Mouse (Mus musculus) adipocyte (in vitro differentiated cells): ENCODE results near the gene Gm49361.
"Not testable (repeated sequence)": the region's sequence is repeated elsewhere in the genome, so short reads cannot be mapped to it uniquely, and the experiment has no call there.

Experiments
- DNase-seq: peaks from one replicate; pipeline ENCODE4 v3.0.0-alpha.2; 2016; ENCODE audit warnings: low spot score

Gm49361 gene

DNA sequence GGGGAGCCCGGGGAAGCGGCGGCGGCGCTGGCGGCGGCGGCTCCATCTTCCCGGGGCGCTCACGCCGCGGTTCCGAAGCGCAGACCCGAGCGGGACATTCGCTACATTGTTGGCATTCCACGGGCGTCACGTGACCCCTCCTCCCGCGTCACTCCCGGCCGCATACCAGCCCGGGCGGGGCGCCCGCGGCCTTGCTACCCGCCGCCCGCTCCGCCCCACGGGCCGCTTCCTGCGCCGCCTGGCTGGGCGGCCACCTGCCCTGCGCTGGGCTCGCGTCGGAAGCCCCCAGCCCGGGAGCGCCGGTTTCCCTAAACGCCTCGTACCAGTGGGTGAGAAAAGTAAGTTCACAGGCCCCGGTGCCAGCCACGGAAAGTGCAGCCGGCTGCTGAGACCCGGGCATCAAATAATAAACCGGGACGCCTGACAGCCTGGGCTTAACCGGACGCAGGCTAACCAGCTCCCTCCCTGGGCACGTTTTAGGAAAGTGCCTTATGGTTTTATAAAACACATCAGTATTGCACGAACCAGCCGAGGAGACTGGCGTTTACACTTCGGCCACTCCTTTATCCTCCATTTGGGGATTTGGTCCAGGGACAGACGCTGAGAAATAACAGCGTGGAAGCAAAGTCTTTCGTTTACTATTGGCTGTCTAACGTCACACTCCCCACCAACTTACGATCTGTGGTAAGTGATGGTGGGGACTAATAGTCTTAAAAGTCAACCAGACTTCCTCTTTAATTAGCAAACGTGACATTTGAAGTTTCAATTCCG, at the start of gene Gm49361:
Gene Gm49361 (minus strand): TSS at position 103 of the 771 bp plus-strand sequence.
- DNase-seq = peak; percentile 85

DNA sequence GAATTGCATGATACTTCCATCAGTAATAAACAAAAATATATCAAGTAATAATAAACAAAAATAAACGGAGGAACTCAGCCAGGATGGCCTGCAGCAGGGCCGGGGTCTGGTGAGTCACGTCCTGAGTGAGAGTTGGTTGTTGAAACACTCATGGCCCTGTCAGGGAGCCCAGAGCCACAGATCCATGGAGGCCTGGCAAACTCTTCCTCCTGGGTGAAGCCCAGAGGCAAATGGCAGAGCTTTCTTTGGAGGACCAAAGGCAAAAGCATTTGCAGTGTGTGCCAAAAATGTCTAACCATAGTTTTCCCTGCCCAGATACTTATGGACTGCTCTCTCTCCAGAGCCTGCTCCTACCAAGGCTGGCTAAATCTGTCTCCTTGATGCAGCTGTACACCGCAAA, 45.3 kb upstream of the Gm49361 start:
- peak; percentile 35 for DNase-seq

DNA sequence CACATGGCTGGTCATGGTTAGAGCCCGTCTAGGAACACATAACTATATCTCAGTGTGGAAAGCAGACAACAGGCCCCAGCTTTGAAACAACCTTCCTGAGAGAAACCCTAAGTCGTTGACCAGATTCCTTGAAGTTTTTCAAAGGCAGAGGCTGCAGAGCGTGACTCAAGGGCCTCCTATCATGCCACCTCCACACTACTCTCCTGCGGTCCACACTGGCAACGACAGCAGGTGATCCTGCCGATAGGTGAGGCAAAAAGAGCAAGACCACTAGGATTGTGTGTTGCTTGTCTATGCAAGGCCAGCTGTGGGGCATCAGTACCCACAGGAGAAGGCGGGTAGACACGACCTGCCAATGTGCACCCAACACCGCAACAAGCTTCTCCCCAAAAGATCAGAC, 43.9 kb upstream of the Gm49361 start:
- no peak for DNase-seq

DNA sequence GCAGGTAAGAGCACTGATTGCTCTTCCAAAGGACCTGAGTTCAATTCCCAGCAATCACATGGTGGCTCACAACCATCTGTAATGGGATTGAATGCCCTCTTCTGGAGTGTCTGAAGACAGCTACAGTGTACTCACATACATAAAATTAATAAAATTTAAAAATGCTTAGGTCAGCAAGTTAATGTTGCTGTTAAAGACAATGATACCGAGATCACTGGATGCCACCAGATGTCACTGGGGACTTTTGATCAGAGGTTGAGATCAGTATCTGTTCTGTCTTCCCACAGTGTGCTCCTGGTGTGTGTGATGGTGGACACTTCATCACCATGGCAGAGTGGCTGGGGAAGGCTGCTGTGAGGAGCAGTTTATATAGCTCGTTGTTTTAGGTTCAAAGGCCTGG, 43.4 kb upstream of the Gm49361 start:
- no peak for DNase-seq

DNA sequence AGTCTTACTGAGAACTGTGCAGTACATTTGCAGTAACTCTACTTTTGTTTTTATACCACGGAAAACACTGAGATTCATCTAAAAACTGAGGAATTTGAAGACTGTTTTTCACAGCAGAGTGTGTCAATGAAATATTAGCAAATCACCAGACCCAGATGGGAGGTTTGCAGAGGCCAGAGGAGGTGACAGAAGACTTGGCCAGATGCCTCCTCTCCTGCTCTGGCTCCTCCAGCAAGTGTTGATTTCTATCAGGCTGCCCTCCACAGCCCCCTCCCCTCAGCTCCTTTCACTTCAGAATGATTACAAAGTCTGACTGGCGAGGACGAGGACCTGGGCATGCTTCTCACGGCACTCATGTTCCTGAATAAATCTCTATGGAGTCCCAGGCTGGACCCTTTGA, 41.5 kb upstream of the Gm49361 start:
- DNase-seq = peak; percentile 69

DNA sequence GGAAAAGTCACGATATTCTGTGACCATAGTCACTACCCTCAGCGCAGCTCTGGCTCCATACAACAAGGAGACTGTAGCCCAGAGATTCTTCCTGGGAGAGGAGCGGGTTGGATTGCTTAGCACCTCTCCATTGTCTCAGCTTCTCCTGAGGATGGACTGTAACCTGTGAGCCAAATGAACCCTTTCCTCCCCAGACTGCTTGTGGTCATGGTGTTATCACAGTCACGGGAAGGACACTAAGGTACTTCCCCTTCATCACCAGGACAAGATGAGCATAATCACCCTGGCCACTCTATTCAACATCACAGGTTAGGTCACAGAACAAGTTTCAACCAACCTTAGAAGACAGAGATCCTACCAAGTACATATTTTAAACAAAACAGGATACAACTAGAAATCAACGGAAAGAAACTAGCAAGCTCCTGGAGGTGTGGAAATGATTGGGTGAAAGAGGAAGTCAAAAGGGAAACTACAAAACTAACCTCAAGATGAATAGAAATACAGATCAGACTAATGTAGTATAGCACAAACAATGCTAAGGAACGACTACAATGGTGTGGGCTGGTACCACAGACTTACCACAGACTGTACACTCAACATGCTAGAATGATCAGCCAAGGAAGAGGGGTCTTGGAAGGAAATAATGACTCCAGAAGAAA, 26.4 kb upstream of the Gm49361 start:
- no peak for DNase-seq

DNA sequence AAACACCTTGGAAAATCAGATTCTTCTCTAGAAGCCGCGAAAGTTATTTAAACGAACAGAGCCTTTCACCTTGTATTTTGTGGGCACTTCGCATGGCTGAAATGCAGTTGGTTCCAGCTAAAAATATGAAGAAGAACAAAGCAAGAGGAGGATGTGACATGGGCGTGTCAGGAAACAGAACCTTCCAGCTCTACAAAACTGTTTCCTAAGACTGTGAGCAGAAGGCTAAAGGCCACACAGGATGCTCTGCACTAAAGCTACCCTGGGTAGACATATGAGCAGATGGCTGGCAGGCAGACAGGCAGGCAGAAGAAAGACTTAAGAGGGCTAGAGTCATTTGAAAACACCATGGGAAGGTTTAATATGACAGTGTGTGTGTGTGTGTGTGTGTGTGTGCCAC, 23.2 kb upstream of the Gm49361 start:
- DNase-seq = no peak

DNA sequence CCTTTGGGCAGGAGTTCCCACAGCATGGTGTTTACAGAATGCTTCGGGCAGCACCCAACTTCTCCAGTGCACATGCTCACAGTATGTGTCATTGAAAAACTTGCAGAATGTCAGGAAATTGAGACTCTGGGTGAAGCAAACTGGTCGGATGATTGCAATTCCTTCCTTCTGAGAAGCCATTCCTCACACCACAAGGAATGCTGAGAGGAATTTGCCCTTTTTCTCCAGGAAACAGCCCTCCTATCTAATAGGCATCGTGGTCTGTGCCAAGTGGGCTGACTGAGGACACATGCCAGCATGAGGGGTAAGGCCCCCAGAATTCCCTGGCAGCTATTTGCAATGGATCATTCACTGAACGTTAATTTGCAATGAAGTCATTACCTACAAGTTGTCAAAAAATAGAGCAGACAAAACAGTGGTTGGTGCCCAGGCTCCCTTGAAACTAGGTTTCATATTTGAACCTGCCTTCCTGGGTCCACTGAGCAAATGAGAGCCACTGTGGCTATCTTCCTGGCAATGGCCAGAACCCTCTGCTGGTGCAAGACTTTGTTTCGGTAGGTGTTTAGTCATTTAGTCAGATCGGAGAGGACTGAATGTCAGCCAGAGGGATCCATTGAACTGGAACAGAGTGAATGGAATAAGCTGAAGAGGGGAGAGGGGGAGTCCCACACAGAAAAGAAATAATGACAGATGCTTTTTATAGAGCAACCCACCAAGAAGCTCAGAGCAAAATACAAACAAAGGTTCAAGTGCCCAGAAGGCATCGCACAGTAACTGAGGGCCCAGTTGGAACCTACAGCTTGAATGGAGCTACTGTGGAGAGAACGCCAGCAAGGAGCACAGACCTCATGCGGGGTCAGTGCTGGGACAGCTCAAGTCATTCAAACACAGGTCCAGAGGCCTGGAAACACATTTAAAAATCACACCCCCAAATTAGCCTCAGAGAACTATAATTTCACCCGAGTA, 14.8 kb upstream of the Gm49361 start:
- DNase-seq = no peak

DNA sequence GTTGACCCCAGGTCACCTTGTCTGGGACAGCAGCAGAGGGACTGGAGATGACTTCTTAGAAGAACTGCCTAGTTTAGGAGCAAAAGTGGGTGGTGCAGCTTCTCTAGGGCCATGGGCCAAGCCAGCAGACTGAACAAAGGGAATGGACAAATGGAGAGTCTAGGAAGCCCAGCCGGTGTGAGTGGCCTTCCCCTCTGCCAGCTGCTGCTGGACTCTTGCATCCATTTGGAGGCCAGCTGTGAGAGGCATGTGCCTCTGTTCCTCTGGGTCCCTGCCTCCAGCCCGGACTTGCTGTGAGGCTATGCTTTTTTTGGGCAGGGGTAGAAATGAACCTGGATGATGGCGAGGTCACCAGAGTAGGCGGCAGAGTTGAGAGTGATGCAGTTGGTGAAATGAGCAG, 12.3 kb upstream of the Gm49361 start, which contains the start of gene Lats2:
Gene Lats2 (minus strand): TSS at position 152 of the 400 bp plus-strand sequence.
- peak; percentile 34 for DNase-seq

DNA sequence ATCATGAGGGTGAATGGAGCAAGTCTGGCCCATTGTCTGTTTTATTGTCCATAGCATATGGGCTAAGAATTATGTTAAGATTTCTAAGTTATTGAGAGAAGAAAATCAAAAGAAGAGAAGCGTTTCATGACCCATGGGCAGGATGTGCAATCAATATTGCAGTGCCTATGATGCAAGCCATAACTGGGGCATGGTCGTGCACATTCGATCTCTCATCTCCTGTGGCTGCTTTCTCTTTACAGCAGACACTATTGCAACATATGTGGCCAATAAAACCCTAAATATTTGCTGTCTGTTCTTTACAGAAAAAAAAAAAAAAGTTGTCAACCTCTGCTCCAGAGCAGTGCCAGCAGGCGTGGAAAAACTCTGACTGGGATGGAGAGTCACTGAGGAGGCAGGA, 10.2 kb upstream of the Gm49361 start:
- DNase-seq = peak; percentile 22

DNA sequence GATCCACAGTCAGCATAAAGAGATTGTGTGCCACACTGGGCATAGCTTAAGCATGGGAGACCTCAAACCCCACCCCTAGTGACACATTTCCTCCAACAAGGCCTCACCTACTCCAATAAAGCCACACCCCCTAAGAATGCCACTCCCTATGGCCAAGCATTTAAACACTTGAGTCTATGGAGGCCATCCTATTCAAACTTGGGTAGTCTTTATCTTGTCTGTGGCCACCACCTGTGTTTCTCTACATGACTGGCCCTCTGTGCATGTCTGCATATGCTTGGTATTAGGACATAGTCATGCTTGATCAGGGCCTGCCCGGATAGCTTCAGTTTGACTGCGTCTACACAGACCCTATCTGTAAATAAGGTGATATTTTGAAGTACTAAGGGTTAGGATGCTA, 9.8 kb upstream of the Gm49361 start:
- DNase-seq = no peak

DNA sequence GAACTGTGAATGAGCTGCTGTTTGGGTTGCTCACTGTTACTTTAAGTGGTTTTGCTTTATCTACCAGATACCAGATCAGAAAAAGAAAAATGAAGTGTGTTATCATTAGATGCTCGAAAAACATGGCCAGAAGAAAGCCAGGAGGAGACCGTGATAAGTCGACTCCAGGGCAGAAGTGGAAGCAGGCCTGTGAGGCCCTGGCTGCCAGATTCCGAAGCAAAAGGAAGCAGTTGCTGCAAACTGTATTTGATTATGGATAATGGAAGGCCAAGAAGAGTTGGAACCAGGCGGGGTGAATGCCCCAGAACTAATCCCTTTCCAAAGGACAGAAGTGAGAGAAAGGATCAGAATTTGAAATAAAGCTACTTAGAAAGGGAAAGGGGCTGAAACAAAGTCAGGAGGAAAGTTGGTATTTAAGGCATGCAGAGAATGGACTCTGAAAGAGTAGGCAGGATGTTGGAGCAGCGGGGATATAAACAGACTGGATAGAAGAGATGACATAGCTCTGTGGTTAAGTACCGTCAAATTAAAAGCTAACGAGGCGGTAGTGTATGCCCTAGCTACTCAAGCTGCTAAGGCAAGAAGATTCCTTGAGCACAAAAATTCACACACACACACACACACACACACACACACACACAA, 7.6 kb upstream of the Gm49361 start:
- no peak for DNase-seq

DNA sequence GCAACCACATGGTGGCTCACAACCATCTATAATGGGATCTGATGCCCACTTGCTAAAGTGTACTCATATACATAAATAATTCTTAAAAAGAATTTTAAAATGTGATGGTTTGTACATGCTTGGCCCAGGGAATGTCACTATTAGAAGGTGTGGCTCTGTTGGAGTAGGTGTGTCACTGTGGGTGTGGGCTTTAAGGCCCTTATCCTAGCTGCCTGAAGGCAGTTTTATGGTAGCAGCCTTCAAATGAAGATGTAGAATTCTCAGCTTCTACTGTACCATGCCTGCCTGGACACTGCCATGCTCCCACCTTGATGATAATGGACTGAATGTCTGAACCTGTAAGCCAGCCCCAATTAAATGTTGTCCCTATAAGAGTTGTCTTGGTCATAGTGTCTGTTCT, 5.1 kb upstream of the Gm49361 start:
- DNase-seq = not testable (repeated sequence)

DNA sequence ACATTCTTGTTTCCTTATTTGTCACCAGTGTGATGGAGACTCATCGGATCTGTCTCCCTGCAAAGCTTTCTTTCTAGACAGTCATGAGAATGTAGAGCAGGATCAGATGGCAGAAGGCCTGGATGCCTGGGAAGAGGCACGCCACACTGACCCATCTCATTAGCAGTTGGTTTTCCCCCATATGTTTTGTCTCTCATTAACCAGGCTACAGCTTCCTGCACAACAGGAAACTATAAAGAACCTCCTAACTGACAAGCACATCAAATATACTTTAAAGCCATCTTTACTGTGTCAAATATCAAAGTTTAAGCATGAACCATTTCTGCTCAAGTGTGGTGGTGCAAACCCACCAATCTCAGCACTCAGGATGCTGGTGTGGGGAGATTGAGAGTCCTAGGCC, 3.6 kb upstream of the Gm49361 start:
- DNase-seq = no peak

DNA sequence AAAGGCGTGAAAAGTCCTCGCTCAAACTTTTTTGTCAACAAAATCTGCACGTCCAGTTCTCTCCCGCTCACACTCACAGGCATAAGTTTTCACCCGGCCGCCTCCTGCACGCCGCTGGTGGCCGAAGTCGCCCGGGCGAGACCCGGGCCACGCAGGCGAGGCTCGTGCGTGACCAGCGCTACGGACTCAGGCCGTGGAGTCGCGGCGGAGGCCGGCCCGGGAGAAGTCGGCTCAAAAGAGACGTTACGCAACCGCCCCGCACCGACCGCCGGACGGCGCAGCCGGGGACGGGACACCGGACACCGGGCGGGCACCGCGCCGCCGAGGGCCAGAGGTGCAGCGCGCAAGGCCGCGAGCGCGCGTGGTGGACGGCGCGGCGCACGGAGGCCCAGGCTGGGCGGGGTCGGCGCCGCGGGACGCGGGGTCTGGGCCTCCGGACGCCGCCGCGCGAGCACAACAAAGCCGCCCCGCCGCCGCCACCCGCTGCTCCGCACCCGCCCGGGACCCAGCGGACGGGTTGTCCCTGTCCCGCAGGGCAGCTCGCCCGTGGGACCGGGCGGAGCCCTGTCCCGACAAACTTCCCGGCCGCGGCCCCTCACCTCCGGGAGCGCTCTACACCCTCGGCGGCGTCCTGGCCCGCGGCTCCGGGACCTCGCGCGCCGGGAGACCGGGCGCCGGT, 473 bp downstream of the Gm49361 start:
- peak; percentile 51 for DNase-seq

DNA sequence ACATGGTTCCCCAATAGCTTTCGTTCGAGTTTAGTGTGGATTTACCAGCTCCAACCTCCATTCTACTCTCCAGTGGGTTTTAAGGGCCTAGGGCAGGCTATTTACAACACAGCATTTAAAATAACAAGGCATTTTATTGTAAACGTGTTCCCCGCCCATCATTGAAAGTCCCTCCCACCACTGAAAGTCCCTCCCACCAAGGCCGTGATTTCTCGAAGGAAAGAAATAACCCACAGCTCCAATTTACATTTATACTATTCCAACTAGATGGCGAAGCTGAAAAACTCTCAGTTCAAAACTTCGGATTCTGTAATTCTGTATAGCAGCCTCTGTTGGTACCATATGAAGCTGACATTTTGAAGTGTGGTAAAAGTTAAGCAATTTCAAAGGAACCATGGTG, 1.4 kb downstream of the Gm49361 start:
- peak; percentile 62 for DNase-seq

DNA sequence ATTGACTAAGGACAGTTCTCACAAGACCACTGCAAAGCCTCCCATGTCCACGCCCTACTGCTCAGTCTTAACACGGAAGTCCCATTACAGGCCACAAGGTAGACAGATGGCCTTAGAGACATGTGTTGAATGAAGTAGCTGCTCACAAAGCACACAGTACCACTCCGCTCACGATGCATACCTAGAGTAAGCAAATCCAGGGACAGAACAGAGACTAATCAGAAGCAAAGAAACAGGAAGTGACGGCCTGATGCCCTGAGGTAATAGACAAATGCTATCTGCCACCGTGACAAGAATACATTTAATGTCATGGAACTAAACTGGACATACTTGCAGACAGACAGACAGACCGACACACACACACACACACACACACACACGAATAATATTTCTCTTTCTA, 5.3 kb downstream of the Gm49361 start:
- DNase-seq = no peak

DNA sequence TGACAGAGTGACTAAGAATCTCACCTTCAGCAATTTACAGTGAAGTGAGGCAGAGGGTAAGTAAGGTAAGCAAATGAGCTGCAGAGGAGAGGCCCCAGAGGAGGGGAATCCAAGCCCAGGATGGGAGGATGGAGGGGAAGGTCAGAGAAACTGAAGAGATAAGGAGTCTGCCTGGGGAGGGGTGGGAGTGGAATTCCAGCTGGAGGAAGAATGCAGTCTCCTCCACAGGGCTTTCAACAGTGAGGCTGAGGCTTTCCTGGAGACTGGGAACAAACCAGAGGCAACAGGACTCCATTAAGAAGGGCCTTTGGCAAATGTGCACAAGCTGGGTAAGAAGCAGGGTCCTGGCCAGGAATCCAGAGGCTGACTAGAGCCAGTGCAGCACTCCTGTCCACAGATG, 8.8 kb downstream of the Gm49361 start:
- no peak for DNase-seq

DNA sequence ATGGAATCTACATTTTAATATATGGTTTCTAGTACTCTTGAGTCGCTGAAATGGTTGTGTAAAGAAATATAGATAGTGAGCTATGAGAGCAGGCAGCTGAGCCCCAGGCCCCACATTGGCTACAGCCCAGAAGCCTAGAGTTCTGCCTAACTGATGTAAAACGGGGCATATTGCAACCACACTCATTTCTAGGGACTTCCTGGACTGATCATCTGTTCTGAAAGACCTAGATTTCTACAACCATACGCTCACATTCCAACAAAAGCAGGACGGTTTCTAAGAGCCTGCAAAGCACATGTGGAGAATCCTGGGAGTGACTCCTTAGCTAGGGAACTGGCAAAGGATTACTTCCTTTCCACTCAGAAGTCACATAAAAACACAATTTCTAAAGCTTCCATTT, 9.8 kb downstream of the Gm49361 start:
- DNase-seq = no peak

DNA sequence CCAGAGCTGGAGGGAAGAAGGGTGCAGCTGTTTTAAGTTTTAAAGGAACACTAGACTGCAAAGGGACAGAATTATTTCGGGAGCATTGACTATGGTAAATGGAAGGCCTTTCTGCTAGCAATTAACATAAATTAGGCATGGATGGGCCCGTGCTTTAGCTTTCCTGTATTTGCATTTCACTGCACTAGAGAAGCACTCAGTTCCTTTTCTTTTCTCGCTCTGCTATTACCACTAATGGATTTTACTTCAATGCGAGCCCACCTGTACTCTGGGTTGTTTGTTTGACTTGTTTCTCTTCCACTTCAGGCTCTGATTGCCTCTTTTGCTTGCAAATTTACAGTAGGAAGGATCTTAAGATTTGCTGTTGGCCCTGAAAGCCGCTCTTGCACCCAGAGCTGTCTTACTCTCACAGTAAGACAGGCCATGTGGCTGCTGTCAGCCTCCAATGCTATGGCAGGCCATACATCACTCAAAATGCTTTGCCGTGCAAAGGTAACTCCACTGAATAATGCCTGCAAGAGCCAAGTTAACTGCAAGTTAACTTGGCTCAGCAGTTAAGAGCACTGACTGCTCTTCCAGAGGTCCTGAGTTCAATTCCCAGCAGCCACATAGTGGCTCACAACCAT, 13.1 kb downstream of the Gm49361 start:
- no peak for DNase-seq

DNA sequence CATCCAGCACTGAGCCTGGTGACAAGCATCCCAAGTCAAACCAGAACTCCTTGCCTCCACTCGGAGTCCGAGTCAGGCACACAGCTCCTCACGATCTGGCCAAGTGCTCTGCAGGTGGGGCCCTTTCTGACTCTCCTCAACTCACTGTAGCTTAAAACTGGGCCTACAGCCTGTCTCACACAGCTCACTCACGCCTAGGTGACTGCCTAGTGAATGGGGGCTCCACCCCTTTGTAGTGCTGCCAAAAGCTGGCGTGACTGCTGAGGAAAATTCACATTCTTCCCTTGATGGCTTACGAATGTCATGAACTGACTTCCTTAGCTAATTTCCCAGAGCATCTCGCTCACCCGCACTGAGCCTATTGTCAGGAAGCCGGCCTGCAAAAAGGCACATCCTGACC, 15.4 kb downstream of the Gm49361 start:
- DNase-seq = no peak
